Mouse (Mus musculus): ENCODE measurements around the gene Scamp5. TPM values are rescaled to one million over a fixed set of nuclear protein-coding genes. Genes with fewer than 3 reads are reported as not detected.

Scamp5 gene
- total and polyA plus RNA-seq, 2 experiments, result 10.3 to 18.2 TPM

- H3K4me1 ChIP-seq (ENCODE audit: control insufficient read depth, insufficient read depth, low read length), result 0 out of 2 replicates have a peak, but pooled peaks cover 6% of the 10 kb centered on the region
Observed at GRCm38 (mm10) chr9:57497236-57497635, 29.4 kb upstream of the Scamp5 start.

GRCm38 (mm10) chr9:57494970-57495369, 27.1 kb upstream of the Scamp5 start:
- no peak for DNase-seq (ENCODE audit: extremely low read depth, low read depth, low spot score)
- H3K4me1 ChIP-seq (ENCODE audit: control insufficient read depth, insufficient read depth, low read length), result 0 out of 2 replicates have a peak, but pooled peaks cover 6% of the 10 kb centered on the region
- H3K36me3 ChIP-seq (ENCODE audit: control insufficient read depth, insufficient read depth, low read length), result no peaks in the 10 kb centered on the region
- H3K4me3 ChIP-seq (ENCODE audit: insufficient read depth, low read depth, low read length), result no peak overlapping the region
- no peaks in the 10 kb centered on the region for H3K27me3 ChIP-seq (ENCODE audit: control insufficient read depth, insufficient read depth, low read length)
- H3K27ac ChIP-seq (replicated peaks; ENCODE audit: insufficient read depth, low read depth, low read length), result no peak overlapping the region
- TF ChIP-seq POLR2A (IDR thresholded peaks at IDR 0.05; ENCODE audit: extremely low read depth, insufficient read depth, low read length), result no peak
- TF ChIP-seq CTCF (IDR thresholded peaks at IDR 0.05; ENCODE audit: low read depth, low read length), result no peak
- H3K79me2 ChIP-seq (ENCODE audit: control insufficient read depth, insufficient read depth, low read length), result no peaks in the 10 kb centered on the region
- H3K9ac ChIP-seq (ENCODE audit: low read depth, low read length), result no peak overlapping the region

More at GRCm38 (mm10) chr9:57497236-57497635, 29.4 kb upstream of the Scamp5 start:
- WGBS, result 8% methylated on average over 5 of the region's 5 CpGs
- Histone ChIP-seq H3K9ac (ENCODE audit: low read depth, low read length) (no peak overlapping the region), H3K27ac (replicated peaks; ENCODE audit: insufficient read depth, low read depth, low read length) (no peak overlapping the region), H3K4me3 (ENCODE audit: insufficient read depth, low read depth, low read length) (no peak overlapping the region), H3K36me3 (ENCODE audit: control insufficient read depth, insufficient read depth, low read length) (no peaks in the 10 kb centered on the region), H3K79me2 (ENCODE audit: control insufficient read depth, insufficient read depth, low read length) (no peaks in the 10 kb centered on the region), H3K27me3 (ENCODE audit: control insufficient read depth, insufficient read depth, low read length) (peaks cover 4% of the 10 kb centered on the region; the same call in 1 of the 2 replicates)
- peak; percentile 70 for DNase-seq (ENCODE audit: extremely low read depth, low read depth, low spot score)
- no peak for TF ChIP-seq POLR2A (IDR thresholded peaks at IDR 0.05; ENCODE audit: extremely low read depth, insufficient read depth, low read length)
- no peak for TF ChIP-seq CTCF (IDR thresholded peaks at IDR 0.05; ENCODE audit: low read depth, low read length)

- Histone ChIP-seq H3K79me2 (ENCODE audit: control insufficient read depth, insufficient read depth, low read length) (no peaks in the 10 kb centered on the region), H3K9ac (ENCODE audit: low read depth, low read length) (no peak overlapping the region), H3K27me3 (ENCODE audit: control insufficient read depth, insufficient read depth, low read length) (no peaks in the 10 kb centered on the region), H3K4me1 (ENCODE audit: control insufficient read depth, insufficient read depth, low read length) (0 out of 2 replicates have a peak, but pooled peaks cover 6% of the 10 kb centered on the region), H3K27ac (replicated peaks; ENCODE audit: insufficient read depth, low read depth, low read length) (no peak overlapping the region), H3K4me3 (ENCODE audit: insufficient read depth, low read depth, low read length) (no peak overlapping the region), H3K36me3 (ENCODE audit: control insufficient read depth, insufficient read depth, low read length) (no peaks in the 10 kb centered on the region)
- no peak for DNase-seq (ENCODE audit: extremely low read depth, low read depth, low spot score)
- TF ChIP-seq POLR2A (IDR thresholded peaks at IDR 0.05; ENCODE audit: extremely low read depth, insufficient read depth, low read length) (no peak), CTCF (IDR thresholded peaks at IDR 0.05; ENCODE audit: low read depth, low read length) (no peak)
- WGBS, result 96% methylated on average over 2 of the region's 2 CpGs
Observed at GRCm38 (mm10) chr9:57493532-57493931, 25.7 kb upstream of the Scamp5 start.

GRCm38 (mm10) chr9:57487807-57488206, 19.9 kb upstream of the Scamp5 start:
- H3K4me3 ChIP-seq (ENCODE audit: insufficient read depth, low read depth, low read length), result no peak overlapping the region
- H3K27me3 ChIP-seq (ENCODE audit: control insufficient read depth, insufficient read depth, low read length), result no peaks in the 10 kb centered on the region
- no peak for DNase-seq (ENCODE audit: extremely low read depth, low read depth, low spot score)
- H3K9ac ChIP-seq (ENCODE audit: low read depth, low read length), result no peak overlapping the region
- WGBS, result 68% methylated on average over 7 of the region's 7 CpGs
- H3K79me2 ChIP-seq (ENCODE audit: control insufficient read depth, insufficient read depth, low read length), result no peaks in the 10 kb centered on the region
- H3K4me1 ChIP-seq (ENCODE audit: control insufficient read depth, insufficient read depth, low read length), result no peaks in the 10 kb centered on the region
- H3K27ac ChIP-seq (replicated peaks; ENCODE audit: insufficient read depth, low read depth, low read length), result no peak overlapping the region
- no peaks in the 10 kb centered on the region for H3K36me3 ChIP-seq (ENCODE audit: control insufficient read depth, insufficient read depth, low read length)
- no peak for TF ChIP-seq CTCF (IDR thresholded peaks at IDR 0.05; ENCODE audit: low read depth, low read length)
- no peak for TF ChIP-seq POLR2A (IDR thresholded peaks at IDR 0.05; ENCODE audit: extremely low read depth, insufficient read depth, low read length)

- Histone ChIP-seq H3K27me3 (ENCODE audit: control insufficient read depth, insufficient read depth, low read length) (no peaks in the 10 kb centered on the region), H3K4me1 (ENCODE audit: control insufficient read depth, insufficient read depth, low read length) (no peaks in the 10 kb centered on the region), H3K9ac (ENCODE audit: low read depth, low read length) (no peak overlapping the region), H3K4me3 (ENCODE audit: insufficient read depth, low read depth, low read length) (no peak overlapping the region), H3K27ac (replicated peaks; ENCODE audit: insufficient read depth, low read depth, low read length) (no peak overlapping the region), H3K36me3 (ENCODE audit: control insufficient read depth, insufficient read depth, low read length) (no peaks in the 10 kb centered on the region), H3K79me2 (ENCODE audit: control insufficient read depth, insufficient read depth, low read length) (no peaks in the 10 kb centered on the region)
- TF ChIP-seq POLR2A (IDR thresholded peaks at IDR 0.05; ENCODE audit: extremely low read depth, insufficient read depth, low read length) (no peak), CTCF (IDR thresholded peaks at IDR 0.05; ENCODE audit: low read depth, low read length) (peak; percentile 71)
- DNase-seq (ENCODE audit: extremely low read depth, low read depth, low spot score), result peak; percentile 67
- 15% methylated on average over 7 of the region's 7 CpGs for WGBS
Observed at GRCm38 (mm10) chr9:57485774-57486173, 17.9 kb upstream of the Scamp5 start.

DNA sequence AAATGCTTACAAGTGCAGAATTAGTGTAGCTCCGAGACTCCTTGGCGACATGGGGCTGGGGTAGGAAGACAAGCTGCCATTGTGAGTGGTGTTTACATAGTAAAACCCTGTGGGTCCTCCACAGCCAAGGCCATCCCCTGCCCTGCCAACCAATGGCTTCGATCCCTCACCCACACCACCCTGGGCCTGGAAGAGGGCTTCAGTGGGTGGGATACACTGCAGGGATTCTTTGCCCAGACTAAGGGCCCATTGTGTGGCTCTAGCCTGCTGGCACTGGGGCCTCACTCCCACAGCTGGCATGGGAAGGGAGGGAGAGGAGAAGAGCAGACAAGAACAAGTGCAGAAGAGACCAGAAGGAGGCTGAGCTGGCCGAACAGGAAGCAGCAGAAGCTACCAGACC, 1.1 kb upstream of the Scamp5 start:
- no peak overlapping the region for H3K4me3 ChIP-seq (ENCODE audit: insufficient read depth, low read depth, low read length)
- no peak overlapping the region for H3K9ac ChIP-seq (ENCODE audit: low read depth, low read length)
- no peaks in the 10 kb centered on the region for H3K36me3 ChIP-seq (ENCODE audit: control insufficient read depth, insufficient read depth, low read length)
- H3K79me2 ChIP-seq (ENCODE audit: control insufficient read depth, insufficient read depth, low read length), result peaks cover 3% of the 10 kb centered on the region; the same call in 1 of the 2 replicates
- peaks cover 8% of the 10 kb centered on the region for H3K4me1 ChIP-seq (ENCODE audit: control insufficient read depth, insufficient read depth, low read length)
- 81% methylated on average over 4 of the region's 4 CpGs for whole genome bisulfite sequencing
- TF ChIP-seq CTCF (IDR thresholded peaks at IDR 0.05; ENCODE audit: low read depth, low read length), result no peak
- TF ChIP-seq POLR2A (IDR thresholded peaks at IDR 0.05; ENCODE audit: extremely low read depth, insufficient read depth, low read length), result no peak
- H3K27ac ChIP-seq (replicated peaks; ENCODE audit: insufficient read depth, low read depth, low read length), result no peak overlapping the region
- H3K27me3 ChIP-seq (ENCODE audit: control insufficient read depth, insufficient read depth, low read length), result no peaks in the 10 kb centered on the region
- no peak for DNase-seq (ENCODE audit: extremely low read depth, low read depth, low spot score)
